Mouse (Mus musculus) E14TG2a.4 (cell line): ENCODE results near the gene Camk2d.

Experiments
- CTCF ChIP-seq: conservative IDR thresholded peaks from 2 replicates; pipeline ENCODE4 v1.5.1; 2014; ENCODE audit warnings: low read length
- NANOG ChIP-seq: IDR thresholded peaks from 2 replicates; pipeline ENCODE4 v1.6.1; 2014; ENCODE audit warnings: borderline replicate concordance, low read length, mixed read lengths
- POU5F1 ChIP-seq: IDR thresholded peaks from 2 replicates; pipeline ENCODE4 v1.6.1; 2014; ENCODE audit warnings: low read length, borderline replicate concordance

DNA sequence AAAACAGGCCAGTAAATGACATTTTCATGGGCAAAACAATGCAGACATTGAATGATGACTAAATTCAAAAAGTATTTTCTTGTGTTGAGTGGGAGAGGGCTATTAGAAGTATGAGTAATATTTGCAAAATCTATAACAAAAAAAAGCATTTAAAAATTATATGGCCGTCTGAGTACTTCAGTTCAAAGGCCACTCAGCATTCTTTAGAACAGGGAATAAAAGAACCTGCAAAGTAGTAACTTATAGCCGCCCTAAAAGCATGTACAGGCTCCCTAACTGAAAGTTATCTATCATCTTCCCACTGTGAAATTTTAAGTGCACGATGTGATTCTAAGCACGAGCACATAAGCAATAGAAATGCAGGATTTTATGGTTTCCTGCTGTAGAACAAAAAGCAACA is 646 bp upstream of the Camk2d start:
- TF ChIP-seq CTCF (no peak), NANOG (no peak), POU5F1 (no peak)
